Mouse (Mus musculus): ENCODE measurements at regions not wholly inside any gene's neighbourhood (a gene's known extent, or its start where the extent isn't known, plus 50 kb on each side); places are given as distances from the start of the nearest gene placed in this dataset.

DNA sequence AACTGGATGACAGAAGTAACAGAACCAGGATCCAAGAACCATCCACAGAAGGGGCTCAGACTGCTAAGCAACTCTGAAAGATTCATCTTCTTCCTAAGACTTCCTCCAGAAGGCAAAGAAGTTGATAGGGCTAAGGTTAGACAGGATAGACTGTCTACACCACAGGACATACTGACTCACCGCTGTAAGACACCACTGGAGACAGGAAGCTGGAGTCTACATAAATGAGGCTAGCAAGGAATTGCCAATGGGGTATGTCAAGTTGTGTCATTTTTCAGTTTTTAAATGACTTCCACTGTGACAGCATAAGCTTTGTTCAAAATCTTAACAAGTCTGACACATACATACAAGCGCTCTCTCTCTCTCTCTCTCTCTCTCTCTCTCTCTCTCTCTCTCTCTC lies 645.4 kb upstream of the Gm10131 start:
- peak; percentile 21 for DNase-seq

DNA sequence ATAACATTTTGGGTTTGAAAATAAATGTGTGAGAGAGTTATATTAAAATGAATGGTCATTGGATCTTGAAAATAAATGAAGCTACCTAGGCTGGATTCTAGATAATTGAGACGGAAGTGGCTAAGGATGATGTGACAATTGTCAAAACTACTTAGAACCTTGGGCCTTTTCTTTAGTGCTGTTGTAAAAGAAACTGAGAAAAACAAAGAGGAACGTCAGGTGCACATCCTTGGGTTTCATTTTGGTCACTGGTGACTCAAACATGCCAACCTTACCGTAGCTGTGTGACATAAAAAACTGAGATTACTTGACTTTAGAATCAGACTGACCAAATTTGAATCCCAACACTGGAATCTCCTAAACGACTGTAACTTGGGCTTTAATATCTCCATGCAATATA lies 644.6 kb upstream of the Gm10131 start:
- DNase-seq: no peak

DNA sequence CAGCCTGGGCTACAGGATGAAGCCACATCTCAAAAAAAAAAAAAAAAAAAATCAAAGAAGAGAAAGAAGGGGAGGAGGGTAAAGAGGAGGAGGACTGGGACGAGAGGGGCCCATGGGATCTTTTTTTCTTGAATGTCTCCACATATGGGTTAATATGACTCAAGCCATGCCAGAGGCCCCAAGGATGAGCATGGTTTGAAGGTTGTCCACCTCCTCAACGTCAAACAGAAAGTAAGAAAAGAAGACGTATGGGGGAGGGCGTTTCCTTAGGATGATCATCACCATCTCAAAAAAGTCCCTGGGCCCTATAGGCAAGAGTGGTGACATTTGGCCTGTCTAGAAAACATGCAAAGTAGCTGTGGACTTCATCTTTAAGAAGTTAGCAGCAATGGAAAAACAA lies 643.9 kb upstream of the Gm10131 start:
- no peak for DNase-seq

DNA sequence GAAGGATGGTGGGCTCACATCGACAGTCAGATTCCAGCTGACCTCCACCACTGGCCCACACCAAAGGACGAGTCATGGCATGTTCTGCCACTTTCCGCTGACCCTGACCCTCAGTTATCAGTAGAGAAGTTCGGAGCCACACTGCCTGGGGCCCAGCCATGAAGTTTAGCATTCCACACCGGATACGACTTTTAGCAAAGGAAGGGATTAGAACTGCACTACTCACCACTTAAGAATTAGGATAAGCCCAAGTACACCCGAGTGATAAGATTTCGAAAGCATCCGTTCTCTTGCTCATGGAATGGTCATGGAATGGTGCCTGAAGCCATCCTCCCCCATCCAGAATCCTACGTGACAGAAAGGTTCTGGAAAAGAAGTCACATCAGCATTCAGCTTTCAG lies 641.5 kb upstream of the Gm10131 start:
- DNase-seq: peak; percentile 86

DNA sequence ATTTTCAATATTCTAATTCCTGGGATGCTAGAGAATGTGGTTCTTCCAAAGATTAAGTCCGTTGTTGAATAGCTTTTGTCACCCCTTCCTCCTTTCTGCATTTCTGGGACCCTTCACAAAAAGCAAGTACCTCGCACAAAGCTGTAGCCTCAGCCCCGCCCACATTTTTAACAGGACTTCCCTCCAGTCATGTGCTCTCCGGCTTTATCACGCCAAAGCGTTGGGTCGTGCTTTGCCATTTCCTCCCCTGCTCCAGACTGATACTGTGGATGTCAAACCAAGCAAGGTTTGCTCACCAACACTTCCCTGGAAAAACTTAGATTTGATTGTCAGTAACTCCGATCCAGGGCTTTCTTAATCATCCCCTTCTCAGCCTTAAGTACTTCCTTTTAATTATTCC lies 637.0 kb upstream of the Gm10131 start:
- peak; percentile 70 for DNase-seq

DNA sequence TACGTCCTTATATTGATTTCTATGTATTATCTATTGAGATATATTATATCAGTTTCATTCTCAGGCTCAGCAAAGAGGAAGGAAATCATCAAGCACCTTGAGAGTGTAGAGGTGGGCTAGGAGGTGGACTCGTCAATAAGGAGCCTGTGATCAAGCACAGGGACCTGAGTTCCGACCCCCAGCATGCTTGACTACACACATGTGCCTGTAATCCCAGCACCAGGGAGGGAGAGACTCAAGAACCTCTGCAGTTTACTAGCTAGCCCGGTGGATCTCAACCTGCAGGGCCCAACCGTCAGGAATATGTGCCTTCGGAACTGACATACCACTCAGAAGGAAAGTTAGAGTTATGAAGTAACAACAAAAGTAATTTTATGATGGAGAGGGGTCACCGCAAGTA lies 634.2 kb upstream of the Gm10131 start:
- peak; percentile 77 for DNase-seq

DNA sequence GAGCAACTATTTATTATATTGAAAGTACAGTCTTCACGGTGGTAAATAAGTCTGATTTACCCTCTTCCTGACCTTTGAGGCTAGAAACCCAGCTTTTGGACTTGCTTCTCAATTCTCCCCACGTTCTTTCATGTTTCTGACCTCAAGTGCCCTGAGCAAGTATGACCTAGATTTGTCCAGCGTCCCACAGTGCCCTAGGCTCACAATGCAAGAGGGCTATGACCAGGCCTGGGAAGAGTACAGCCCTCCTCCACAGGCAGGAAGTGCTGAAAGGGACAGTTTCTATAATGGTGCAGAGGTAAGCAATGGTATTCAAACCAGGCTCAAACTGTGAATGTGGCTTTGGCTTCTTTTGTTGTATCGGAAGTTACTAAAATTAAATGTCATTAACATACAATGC lies 633.1 kb upstream of the Gm10131 start:
- peak; percentile 78 for DNase-seq

DNA sequence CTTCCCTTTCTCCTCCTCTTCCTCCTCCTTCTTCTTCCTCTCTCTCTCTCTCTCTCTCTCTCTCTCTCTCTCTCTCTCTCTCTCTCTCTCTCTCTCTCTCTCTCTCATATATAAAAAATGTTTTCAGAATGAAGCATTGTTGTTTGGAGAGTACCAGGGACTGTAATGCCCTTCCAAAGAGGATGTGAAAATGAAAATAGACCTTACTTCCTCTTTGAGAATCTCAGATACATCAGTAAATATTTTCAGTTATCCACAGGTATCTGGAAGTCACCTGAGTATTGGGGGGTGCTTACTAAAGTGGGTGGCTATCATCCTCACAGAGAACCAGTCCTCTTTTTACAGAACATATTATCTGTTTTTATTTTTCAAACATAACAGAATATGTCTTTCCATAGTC lies 632.6 kb upstream of the Gm10131 start:
- no peak for DNase-seq

DNA sequence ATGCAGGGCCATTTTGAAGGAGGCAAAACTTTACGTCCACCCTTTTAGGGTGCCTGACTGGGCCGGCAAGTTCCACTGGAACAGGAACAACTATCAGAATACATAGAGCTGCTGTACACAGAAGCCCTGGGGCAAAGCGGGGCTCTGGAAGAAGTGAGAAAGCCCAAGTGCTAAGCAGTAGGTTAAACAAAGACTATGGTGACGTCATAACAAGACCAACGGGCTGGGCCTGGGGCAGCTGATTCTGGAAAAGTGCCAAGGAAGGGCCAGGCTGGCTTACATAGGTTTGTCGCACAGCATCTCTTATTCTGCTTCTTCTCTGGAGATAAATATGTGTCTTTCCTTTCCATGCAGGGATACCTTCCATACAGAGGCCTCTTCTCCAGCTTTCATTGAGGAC lies 631.6 kb upstream of the Gm10131 start:
- DNase-seq: peak; percentile 86

DNA sequence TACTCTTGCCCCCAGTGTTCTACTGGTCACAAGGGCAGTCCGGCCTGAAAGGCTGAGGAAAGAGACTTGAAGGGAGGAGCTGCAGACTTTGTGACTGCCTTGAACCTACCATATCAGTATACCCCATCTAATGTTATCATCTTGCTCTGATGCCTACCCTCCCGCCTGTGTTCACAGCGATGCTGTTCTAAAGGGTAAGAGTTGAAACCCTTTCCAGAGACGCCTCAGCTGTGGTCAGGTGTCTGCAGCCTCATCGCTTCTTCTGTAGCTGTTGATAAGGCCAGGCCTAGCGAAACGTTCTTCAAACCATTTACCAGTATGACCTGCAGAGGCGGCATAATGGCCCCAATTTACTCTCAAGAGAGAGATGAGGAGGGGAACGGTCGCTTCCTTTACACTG lies 629.3 kb upstream of the Gm10131 start:
- DNase-seq: peak; percentile 51

DNA sequence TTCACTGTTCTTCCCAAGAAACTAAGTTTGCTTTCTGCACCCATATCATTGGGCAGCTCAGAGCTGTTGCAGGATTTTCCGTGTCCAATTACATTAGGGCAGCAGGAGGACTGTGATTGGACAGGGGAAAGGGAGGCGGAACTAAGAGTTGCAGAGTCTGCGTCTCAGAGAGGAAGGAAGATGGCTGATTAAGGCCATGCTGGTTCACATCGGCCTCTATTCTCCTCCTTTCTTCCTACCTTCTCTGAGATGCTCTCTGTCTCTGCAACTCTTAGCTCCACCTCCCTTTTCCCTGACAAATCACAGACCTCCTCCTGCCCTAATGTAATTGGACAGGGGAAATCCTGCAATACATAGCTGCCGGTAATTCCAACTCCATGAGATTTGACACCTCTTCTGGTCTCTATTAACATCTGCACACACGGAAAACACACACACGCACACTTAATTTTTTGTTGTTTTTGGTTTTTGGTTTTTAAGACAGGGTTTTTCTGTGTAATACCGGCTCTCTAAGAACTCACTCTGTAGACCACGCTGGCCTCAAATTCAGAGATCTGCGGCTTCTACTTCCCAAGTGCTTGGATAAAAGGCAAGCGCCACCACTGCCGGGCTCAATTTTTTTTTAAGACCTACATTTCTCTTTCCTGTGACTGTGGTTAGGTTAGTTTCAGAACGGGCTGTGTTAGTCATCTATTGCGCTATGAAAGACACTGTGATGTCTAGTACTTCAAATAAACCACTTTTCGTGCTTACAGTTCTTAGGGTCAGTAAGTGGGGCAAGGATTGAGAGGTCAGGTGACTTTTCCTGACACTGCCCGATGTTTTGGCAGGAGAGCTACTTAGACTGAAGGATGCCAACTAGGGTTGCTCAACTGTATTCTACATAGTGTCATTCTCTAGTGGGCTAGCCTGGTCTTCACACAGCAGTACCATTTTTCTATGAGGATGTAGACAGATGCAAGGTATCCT lies 628.6 kb upstream of the Gm10131 start:
- DNase-seq: peak; percentile 57

DNA sequence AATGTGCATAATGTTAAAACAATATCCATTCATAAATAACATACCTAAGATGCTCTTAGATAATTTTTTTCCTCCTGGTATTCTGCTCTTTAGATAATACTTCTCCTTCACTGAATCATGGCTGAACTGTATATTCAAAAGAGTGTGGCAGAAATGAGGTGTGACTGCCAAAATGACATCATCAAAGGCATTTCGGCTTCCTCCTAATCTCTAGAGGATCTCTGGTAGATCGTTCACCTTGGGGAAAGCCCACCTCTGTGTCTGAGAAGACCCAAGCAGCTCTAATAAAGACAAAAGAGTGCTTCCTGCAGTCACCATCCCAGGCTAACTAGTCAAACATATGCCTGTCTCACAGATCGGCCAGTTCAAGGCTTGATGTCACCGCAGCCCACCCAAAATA lies 624.7 kb upstream of the Gm10131 start:
- peak; percentile 71 for DNase-seq

DNA sequence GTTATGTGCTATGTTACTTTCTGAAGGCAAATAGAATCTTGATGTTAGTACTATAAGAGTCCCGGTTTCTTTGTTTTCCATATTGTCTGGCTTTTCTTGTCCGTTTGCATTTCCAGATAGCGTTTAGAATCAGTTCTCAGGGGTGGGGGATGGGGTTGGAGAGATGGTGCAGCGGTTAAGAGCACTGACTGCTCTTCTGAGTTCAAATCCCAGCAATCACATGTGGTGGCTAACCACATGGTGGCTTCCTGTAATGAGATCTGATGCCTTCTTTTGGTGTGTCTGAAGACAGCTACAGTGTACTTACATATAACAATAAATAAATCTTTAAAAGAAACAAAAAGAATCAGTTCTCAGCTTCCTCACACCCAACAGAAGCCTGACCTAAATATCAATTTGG lies 623.5 kb upstream of the Gm10131 start:
- DNase-seq: no peak

DNA sequence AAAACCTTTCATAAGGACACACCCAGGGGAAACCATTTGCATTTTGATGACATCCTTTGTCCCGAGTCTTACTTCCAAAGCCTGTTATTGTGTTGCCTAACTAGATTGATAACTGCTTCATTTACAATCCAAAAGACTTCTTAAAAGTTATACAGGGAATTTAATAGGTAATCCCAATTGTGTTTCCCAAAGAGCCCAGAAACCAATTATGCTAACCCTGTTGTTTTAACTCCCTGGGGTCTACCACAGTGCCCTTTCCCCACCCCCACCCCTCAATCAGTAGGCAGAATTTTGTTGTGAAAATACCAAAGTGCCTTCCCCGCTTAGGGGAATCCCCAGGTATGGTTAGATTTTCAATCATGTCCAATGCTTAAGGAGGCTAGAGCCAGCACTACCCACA lies 621.3 kb upstream of the Gm10131 start:
- no peak for DNase-seq

DNA sequence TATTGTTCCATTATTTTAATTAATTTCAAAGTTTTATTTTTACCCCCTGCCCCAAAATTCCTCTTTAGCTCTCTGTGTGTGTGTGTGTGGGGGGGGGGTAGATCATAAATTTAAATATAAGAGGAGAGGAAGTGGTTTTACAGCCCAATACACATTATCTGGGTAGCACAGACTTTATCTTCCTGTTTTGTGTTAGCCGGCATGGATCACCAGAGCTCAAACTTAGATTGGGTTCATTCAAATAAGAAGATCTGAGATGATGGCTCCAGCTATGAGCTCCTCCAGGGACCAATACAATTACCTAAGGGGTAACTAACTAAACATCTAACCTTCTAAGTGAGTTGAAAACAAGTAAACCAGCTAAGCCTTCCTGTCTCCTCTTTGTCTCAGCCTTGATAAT lies 620.8 kb upstream of the Gm10131 start:
- DNase-seq: peak; percentile 28

DNA sequence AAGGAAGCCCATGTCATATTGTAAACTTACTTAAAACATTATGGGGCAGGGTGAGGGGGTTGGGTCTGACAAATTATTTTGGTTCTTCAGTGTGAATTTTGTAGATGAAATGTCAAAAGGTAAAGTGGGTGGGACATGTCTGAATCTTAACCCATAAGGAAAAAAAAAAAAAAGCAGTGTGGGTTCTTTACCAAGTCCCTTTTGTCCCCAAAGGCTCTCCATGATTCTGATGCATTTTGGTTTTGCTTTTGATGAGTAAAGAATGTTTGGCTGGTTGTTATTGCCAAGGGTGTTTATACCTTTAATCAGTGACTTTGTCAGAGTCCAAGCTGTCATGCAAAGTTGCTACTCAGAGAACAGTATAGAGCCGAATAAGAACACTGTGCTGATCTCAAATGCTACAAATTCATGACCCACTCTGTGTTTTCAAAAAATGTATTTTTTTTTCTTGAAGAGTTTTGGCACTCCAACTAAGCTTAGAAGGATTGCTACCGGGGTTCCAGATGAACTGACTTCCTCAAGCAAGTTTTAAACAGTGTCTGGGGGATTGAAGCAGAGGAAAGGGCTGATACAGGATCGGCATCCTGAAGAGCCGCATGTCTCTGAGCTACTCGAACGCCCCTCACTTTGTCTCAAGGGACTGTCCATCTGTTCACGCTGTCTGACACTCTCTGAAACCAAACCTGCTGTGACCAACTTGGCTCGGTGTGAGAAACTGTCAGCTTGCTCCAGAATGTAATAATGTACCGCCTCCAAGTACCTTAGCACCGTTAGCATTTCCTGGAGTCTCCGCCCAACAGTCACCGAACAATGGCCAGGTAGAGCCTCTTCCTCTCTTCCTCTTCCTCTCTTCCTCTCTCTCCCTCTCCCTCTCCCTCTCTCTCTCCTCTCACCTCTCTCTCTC lies 619.8 kb upstream of the Gm10131 start:
- peak; percentile 55 for DNase-seq

DNA sequence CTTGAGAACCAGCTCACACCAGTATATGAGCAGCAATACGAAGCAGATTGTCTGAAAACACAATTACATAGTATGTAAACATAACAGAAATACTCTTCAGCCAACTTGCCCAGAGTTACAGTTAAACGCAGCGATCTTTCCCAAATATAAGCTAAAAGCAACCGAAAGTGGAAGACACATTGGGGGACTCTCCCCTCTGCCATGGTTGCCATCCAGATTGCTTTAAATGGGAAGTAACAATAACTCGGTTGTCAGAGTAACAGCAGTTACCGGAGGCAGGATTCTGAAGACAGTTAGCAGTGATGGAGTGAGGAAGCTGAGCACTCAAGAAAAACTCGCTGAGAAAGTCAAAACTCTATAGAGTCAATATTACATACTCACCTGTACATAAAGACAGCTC lies 618.0 kb upstream of the Gm10131 start:
- no peak for DNase-seq

DNA sequence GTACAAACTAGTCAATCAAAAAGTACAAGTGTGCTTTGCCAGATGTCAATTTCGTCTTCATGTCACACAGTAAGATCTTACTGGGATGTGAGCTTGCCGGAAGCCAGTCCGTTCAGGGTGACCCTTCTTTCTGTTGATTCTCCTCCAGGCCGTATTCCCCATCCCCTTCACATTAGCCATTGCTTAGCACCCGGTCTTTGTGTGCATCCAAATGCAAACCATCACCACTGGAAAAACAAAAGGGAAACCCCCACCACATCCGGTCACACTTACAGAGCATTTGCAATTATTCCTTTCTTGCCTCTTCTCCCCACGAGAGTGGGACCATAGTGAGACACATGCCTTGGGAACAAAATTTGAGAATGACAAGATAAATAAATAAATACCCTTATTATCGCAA lies 616.2 kb upstream of the Gm10131 start:
- peak; percentile 35 for DNase-seq

DNA sequence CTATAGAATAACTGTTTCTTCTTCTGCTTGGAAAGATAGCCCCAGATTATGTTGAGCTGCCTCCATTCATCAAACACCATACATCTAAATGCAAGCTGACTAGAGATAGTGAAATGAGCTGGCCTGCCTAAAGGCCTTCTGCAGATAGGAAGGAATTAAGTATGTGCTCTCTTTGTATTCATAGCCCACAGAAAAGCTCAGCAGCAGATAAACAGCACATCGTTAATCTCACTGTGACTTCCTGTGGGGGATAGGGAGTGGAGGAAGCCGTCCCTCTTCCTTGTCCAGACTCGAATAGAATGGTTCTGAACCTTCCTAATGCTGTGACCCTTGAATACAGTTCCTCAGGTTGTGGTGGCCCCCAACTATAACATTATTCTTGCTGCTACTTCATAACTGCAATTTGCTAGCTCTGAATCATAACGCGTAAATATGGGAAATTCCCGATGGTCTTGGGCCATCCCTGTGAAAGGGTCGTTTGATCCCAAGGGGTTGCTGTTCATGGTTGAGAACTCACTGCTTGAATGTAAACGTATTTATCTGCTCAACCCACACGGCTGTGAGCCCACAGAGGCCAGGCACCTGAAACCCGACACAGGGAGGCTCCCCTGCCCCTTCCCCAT lies 614.7 kb upstream of the Gm10131 start:
- peak; percentile 63 for DNase-seq

DNA sequence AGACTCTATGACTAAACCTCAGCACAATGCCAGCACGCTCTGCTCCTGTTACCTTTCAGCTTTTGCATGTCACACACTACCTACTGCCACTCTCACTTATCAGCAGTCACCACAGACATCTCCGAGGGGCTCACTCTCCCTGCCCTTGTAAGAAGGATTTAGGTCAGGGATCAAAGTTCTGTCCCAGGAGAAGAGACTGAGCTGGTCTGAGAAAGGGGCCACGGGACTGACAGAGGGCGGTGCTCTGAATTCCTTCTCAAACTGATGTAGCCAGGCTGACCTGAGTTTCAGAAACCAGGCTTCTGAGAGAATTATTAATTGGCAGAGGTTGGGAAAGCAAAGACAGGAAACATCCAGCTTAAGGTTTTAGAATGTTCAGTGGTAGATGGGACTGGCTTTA lies 614.0 kb upstream of the Gm10131 start:
- DNase-seq: peak; percentile 54

DNA sequence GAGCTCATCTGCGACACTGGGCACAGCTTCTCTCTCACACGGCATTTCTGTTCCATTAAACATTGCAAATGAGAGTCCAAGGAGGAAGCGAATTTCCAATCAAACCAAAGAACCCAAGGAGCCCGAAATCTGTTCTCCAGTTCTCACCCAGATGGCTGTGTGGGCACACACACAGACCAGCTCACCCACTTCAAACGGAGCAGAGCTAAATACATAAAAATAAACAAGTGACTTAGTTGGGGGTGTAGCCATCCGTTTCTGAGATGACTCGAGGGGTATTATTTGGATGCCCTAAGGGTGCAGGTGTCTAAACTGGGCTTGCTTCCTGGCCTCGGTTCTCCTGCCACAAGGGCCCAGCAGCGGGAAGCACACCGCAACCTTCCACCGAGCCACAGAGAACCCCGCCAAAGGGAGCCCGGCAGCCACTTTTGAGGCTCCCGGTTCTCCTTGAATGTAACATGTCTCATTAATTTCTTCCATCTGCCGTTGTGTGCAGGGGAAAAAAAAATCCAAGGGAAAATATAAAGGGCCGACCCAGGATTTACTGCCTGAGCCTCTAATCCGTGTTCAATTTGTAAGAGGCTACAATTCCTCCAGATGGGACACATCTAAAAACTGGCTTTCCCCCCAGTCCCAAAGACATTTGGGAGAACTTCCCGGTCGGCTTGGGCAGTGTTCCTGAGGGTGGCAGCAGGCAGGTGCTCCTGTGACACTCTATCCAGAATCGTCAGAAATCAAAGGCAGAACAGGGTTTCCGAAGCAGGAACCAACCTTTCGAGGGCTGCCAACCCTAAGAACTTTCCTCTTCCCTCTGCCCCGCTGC lies 598.6 kb upstream of the Gm10131 start:
- no peak for DNase-seq

DNA sequence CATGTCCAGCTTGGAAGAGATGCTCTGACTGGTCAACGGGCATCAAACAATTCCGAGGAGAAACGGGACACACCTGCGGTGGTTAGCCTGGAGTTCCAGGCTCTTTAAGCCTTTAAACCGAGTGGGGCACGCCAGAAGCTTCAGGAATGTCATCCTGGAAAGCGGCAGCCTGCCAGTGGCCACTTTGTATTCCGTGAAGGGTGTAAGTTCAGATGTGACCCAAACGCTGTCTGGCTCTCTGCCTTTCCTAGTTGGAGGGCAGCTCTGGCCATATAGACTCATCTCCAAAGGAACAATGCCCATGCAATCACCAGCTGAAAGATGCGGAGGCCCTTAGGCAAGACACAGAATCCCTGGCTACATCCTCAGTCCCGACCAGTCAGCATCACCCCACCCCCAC lies 597.8 kb upstream of the Gm10131 start:
- no peak for DNase-seq

DNA sequence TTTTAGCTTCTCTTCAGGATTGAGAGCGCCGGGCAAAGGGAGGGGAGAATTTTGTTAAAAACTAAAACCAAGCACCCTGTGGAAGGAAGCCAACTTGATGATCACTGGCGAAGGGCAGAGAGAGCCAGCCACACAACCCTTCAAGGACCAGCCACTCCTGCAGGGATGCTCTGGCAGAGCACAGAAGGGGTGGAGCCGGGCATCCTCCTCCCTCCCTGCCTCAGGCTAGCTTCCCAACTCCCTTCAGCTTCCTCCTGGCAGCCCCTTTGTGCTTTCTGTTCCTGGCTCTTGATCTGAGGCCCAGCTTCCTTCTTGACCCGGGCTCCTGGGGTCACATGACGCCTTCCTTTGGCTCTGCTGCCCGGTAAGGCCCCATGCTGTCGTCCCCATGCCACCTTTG lies 591.8 kb upstream of the Gm10131 start:
- no peak for DNase-seq
